Mouse (Mus musculus): ENCODE measurements at regions not wholly inside any gene's neighbourhood (a gene's known extent, or its start where the extent isn't known, plus 50 kb on each side); places are given as distances from the start of the nearest gene placed in this dataset.

- no peak for DNase-seq (ENCODE audit: low spot score)
- H3K27me3 ChIP-seq (ENCODE audit: control insufficient read depth, insufficient read depth, low read length) = no peaks in the 10 kb centered on the region
- no peaks in the 10 kb centered on the region for H3K4me1 ChIP-seq (ENCODE audit: control insufficient read depth, insufficient read depth, low read length)
- no peak overlapping the region for H3K4me3 ChIP-seq (replicated peaks; ENCODE audit: low read length)
- 48% methylated on average over 10 of the region's 10 CpGs for WGBS
- H3K9ac ChIP-seq (ENCODE audit: low read depth, low read length, severe bottlenecking) = no peak overlapping the region
- no peak for ATAC-seq (ENCODE audit: low FRiP score, low read depth)
- H3K4me2 ChIP-seq (replicated peaks; ENCODE audit: low read depth, low read length, severe bottlenecking) = no peak overlapping the region
- no peaks in the 10 kb centered on the region for H3K36me3 ChIP-seq (ENCODE audit: control insufficient read depth, insufficient read depth, low read length)
- H3K9me3 ChIP-seq (ENCODE audit: control insufficient read depth, low read length) = no peaks in the 10 kb centered on the region
- no peak overlapping the region for H3K27ac ChIP-seq (replicated peaks; ENCODE audit: low read depth, low read length)
- TF ChIP-seq POLR2A (IDR thresholded peaks at IDR 0.05; ENCODE audit: borderline replicate concordance, extremely low read depth, insufficient read depth, insufficient read length) = no peak
These were observed 178.0 kb downstream of the Pfkfb3 start for GRCm38 (mm10) chr2:11375726-11376454.

DNA sequence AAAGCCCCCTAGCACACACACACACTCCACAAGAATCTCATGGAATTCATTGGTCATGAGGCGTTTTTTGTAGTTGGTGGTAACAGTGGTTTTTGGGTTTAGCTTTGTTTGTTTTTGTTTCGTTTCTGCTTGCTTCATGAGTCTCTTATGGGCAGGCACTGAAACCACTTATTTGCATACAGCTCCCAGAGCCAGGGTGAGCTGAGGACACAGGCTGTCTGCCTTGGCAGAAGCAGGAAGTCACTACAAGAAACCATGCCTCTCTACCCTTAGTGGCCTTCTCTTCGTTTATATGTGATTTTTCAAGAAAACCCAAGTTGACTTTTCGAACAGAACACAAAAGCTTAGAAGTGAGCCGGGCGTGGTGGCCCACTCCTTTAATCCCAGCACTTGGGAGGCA is 178.8 kb downstream of the Pfkfb3 start:
- Histone ChIP-seq H3K27me3 (ENCODE audit: control insufficient read depth, insufficient read depth, low read length) (no peaks in the 10 kb centered on the region), H3K27ac (replicated peaks; ENCODE audit: low read depth, low read length) (no peak overlapping the region), H3K4me2 (replicated peaks; ENCODE audit: low read depth, low read length, severe bottlenecking) (no peak overlapping the region), H3K36me3 (ENCODE audit: control insufficient read depth, insufficient read depth, low read length) (no peaks in the 10 kb centered on the region), H3K9ac (ENCODE audit: low read depth, low read length, severe bottlenecking) (no peak overlapping the region), H3K4me1 (ENCODE audit: control insufficient read depth, insufficient read depth, low read length) (no peaks in the 10 kb centered on the region), H3K4me3 (replicated peaks; ENCODE audit: low read length) (no peak overlapping the region), H3K9me3 (ENCODE audit: control insufficient read depth, low read length) (no peaks in the 10 kb centered on the region)
- no peak for TF ChIP-seq POLR2A (IDR thresholded peaks at IDR 0.05; ENCODE audit: borderline replicate concordance, extremely low read depth, insufficient read depth, insufficient read length)
- no peak for DNase-seq (ENCODE audit: low spot score)
- no peak for ATAC-seq (ENCODE audit: low FRiP score, low read depth)
- WGBS = 69% methylated on average over 6 of the region's 6 CpGs

GRCm38 (mm10) chr2:11370273-11370672 is 183.6 kb downstream of the Pfkfb3 start:
- Histone ChIP-seq H3K36me3 (ENCODE audit: control insufficient read depth, insufficient read depth, low read length) (no peaks in the 10 kb centered on the region), H3K9me3 (ENCODE audit: control insufficient read depth, low read length) (no peaks in the 10 kb centered on the region), H3K4me1 (ENCODE audit: control insufficient read depth, insufficient read depth, low read length) (no peaks in the 10 kb centered on the region), H3K27ac (replicated peaks; ENCODE audit: low read depth, low read length) (no peak overlapping the region), H3K4me2 (replicated peaks; ENCODE audit: low read depth, low read length, severe bottlenecking) (no peak overlapping the region), H3K4me3 (replicated peaks; ENCODE audit: low read length) (no peak overlapping the region), H3K27me3 (ENCODE audit: control insufficient read depth, insufficient read depth, low read length) (no peaks in the 10 kb centered on the region), H3K9ac (ENCODE audit: low read depth, low read length, severe bottlenecking) (no peak overlapping the region)
- no peak for TF ChIP-seq POLR2A (IDR thresholded peaks at IDR 0.05; ENCODE audit: borderline replicate concordance, extremely low read depth, insufficient read depth, insufficient read length)
- no peak for DNase-seq (ENCODE audit: low spot score)
- ATAC-seq (ENCODE audit: low FRiP score, low read depth) = no peak

DNA sequence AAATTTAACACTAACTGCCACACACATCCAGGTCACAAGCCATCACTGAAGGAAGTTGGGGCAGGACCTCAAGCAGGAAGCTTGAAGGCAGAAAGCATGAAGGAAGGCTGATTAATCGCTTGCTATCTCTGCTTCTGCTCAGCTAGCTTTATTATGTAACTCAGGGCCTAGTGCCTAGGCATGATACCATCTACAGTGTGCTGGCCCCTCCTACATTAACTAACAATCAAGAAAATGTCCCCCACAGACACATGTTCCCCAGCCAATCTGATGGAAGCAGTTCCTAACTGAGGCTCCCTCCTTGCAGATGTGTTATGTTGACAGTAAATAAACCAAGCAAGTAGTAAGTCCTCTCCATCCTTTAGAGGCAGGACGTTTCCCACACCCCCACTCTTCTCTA is 186.6 kb downstream of the Pfkfb3 start:
- H3K9me3 ChIP-seq (ENCODE audit: control insufficient read depth, low read length) = no peaks in the 10 kb centered on the region
- ATAC-seq (ENCODE audit: low FRiP score, low read depth) (no peak), DNase-seq (ENCODE audit: low spot score) (no peak)
- TF ChIP-seq POLR2A (IDR thresholded peaks at IDR 0.05; ENCODE audit: borderline replicate concordance, extremely low read depth, insufficient read depth, insufficient read length) = no peak
- H3K9ac ChIP-seq (ENCODE audit: low read depth, low read length, severe bottlenecking) = no peak overlapping the region
- no peaks in the 10 kb centered on the region for H3K27me3 ChIP-seq (ENCODE audit: control insufficient read depth, insufficient read depth, low read length)
- H3K27ac ChIP-seq (replicated peaks; ENCODE audit: low read depth, low read length) = no peak overlapping the region
- H3K4me1 ChIP-seq (ENCODE audit: control insufficient read depth, insufficient read depth, low read length) = no peaks in the 10 kb centered on the region
- no peak overlapping the region for H3K4me3 ChIP-seq (replicated peaks; ENCODE audit: low read length)
- H3K4me2 ChIP-seq (replicated peaks; ENCODE audit: low read depth, low read length, severe bottlenecking) = no peak overlapping the region
- no peaks in the 10 kb centered on the region for H3K36me3 ChIP-seq (ENCODE audit: control insufficient read depth, insufficient read depth, low read length)
- WGBS = 55% methylated on average over 2 of the region's 2 CpGs

- Histone ChIP-seq H3K4me3 (replicated peaks; ENCODE audit: low read length) (no peak overlapping the region), H3K4me1 (ENCODE audit: control insufficient read depth, insufficient read depth, low read length) (no peaks in the 10 kb centered on the region), H3K9ac (ENCODE audit: low read depth, low read length, severe bottlenecking) (no peak overlapping the region), H3K27me3 (ENCODE audit: control insufficient read depth, insufficient read depth, low read length) (no peaks in the 10 kb centered on the region), H3K4me2 (replicated peaks; ENCODE audit: low read depth, low read length, severe bottlenecking) (no peak overlapping the region), H3K27ac (replicated peaks; ENCODE audit: low read depth, low read length) (no peak overlapping the region), H3K36me3 (ENCODE audit: control insufficient read depth, insufficient read depth, low read length) (no peaks in the 10 kb centered on the region), H3K9me3 (ENCODE audit: control insufficient read depth, low read length) (no peaks in the 10 kb centered on the region)
- TF ChIP-seq POLR2A (IDR thresholded peaks at IDR 0.05; ENCODE audit: borderline replicate concordance, extremely low read depth, insufficient read depth, insufficient read length) = no peak
- DNase-seq (ENCODE audit: low spot score) = no peak
- no peak for ATAC-seq (ENCODE audit: low FRiP score, low read depth)
- 78% methylated on average over 3 of the region's 3 CpGs for WGBS
These were observed 188.1 kb downstream of the Pfkfb3 start for GRCm38 (mm10) chr2:11365815-11366214.

All from limb, embryonic 14.5 days (tissue).